Mouse (Mus musculus): ENCODE results near the gene Akt1. TPM values are rescaled to one million over a fixed set of nuclear protein-coding genes. Genes with fewer than 3 reads are reported as not detected.
A peak's percentile ranks its signal among the peaks of the same experiment; 100 is the strongest.

Akt1 gene
- polyA plus RNA-seq, 1 experiment from 2014 or later: 80.0 TPM

DNA sequence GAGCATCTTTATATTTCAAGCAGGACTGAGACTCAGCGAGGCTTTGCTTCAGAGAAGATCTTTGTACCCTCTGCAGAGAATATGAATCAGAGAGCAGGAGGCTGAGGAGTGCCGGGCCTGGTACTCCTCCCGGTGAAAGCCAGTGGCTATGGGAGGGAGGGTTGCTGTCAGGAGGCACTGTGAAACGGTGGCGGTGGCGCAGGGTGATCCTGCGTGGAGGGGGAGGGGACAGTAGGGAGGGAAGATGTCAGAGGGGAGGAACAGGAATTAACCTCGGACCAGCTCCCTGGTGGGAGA lies 32.8 kb upstream of the Akt1 start:
- H3K4me1 ChIP-seq: peaks cover 3% of the 10 kb centered on the region; the same call in 1 of the 2 replicates
- WGBS: 25% methylated on average over 8 of the region's 8 CpGs
- 0 out of 2 replicates have a peak overlapping the region, but pooled peaks have one; percentile 17 for H3K9ac ChIP-seq (replicated peaks)
- H3K36me3 ChIP-seq: no peaks in the 10 kb centered on the region
- H3K4me3 ChIP-seq: no peak overlapping the region
- no peaks in the 10 kb centered on the region for H3K9me3 ChIP-seq
- ATAC-seq (ENCODE audit: low FRiP score, low read depth): peak; percentile 25; the same call in 1 of the 2 replicates
- peaks cover 43% of the 10 kb centered on the region for H3K27me3 ChIP-seq
- no peak overlapping the region for H3K27ac ChIP-seq (replicated peaks)
- peak overlapping the region; percentile 32; the same call in 1 of the 2 replicates for H3K4me2 ChIP-seq (replicated peaks)

DNA sequence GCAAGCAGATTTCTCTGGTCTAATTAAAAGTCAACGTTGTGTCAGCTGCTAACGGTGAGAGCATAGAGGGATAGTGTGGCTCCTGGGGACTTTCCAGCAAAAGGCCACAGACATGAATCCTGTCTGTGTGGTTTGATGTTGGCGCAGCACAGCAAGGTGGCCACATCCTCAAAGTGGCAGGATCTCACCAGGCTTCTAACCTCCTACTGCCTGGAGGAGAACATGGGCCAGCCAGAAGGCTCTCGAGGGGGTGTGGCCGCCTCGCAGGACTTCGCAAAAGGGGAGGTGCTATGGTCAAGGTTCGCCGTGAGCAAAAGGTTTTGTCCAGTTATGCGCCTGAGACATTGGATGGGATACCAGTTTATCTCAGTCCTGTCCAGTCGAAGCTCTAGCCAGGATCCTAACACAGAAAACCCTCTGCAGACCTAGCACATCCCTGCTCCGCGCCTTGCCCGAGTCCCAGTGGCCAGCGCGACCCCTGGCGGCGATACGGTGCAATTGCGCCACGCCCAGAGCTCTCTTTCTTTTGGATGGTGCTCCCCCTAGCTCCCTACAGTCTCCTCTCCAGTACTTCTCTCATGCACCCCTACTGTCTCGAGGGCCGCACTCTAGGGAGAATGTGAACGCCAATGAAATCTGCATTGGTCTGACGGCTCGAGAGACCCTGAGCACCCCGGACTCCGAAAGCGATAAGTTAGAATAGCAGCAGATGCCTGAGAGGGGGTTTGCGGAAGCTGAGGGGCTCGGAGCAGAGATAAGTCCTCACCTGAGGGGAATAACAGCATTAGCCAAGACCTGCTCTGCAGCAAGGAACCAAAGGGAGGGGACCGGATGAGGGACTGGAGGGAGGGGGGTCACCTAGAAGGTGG lies 32.3 kb upstream of the Akt1 start:
- peak; percentile 77 for ATAC-seq (ENCODE audit: low FRiP score, low read depth)
- H3K27me3 ChIP-seq: peaks cover 47% of the 10 kb centered on the region

GRCm38 (mm10) chr12:112702374-112703320 lies 28.0 kb upstream of the Akt1 start:
- peaks cover 12% of the 10 kb centered on the region for H3K4me1 ChIP-seq
- no peak overlapping the region for H3K9ac ChIP-seq (replicated peaks)
- ATAC-seq (ENCODE audit: low FRiP score, low read depth): no peak
- no peak overlapping the region for H3K4me2 ChIP-seq (replicated peaks)
- no peaks in the 10 kb centered on the region for H3K9me3 ChIP-seq
- H3K36me3 ChIP-seq: no peaks in the 10 kb centered on the region
- H3K27me3 ChIP-seq: peaks cover 65% of the 10 kb centered on the region
- no peak overlapping the region for H3K4me3 ChIP-seq
- WGBS: 80% methylated on average over 6 of the region's 6 CpGs
- H3K27ac ChIP-seq (replicated peaks): no peak overlapping the region

More for the DNA sequence above, 32.3 kb upstream of the Akt1 start:
- Histone ChIP-seq H3K4me1 (peaks cover 3% of the 10 kb centered on the region; the same call in 1 of the 2 replicates), H3K4me3 (no peak overlapping the region), H3K9ac (replicated peaks) (0 out of 2 replicates have a peak overlapping the region, but pooled peaks have one; percentile 17), H3K36me3 (no peaks in the 10 kb centered on the region), H3K4me2 (replicated peaks) (peak overlapping the region; percentile 32), H3K9me3 (no peaks in the 10 kb centered on the region), H3K27ac (replicated peaks) (no peak overlapping the region)
- WGBS: 13% methylated on average over 32 of the region's 32 CpGs

- Histone ChIP-seq H3K4me1 (peaks cover 10% of the 10 kb centered on the region; the same call in 1 of the 2 replicates), H3K27ac (replicated peaks) (no peak overlapping the region), H3K4me2 (replicated peaks) (no peak overlapping the region), H3K9me3 (no peaks in the 10 kb centered on the region), H3K27me3 (peaks cover 61% of the 10 kb centered on the region), H3K4me3 (no peak overlapping the region), H3K36me3 (no peaks in the 10 kb centered on the region), H3K9ac (replicated peaks) (0 out of 2 replicates have a peak overlapping the region, but pooled peaks have one; percentile 4)
- ATAC-seq (ENCODE audit: low FRiP score, low read depth): no peak
- WGBS: 17% methylated on average over 15 of the region's 15 CpGs
These were observed 25.8 kb upstream of the Akt1 start for GRCm38 (mm10) chr12:112700522-112700921.

- H3K27me3 ChIP-seq: peaks cover 50% of the 10 kb centered on the region
- H3K9ac ChIP-seq (replicated peaks): no peak overlapping the region
- H3K4me1 ChIP-seq: peaks cover 24% of the 10 kb centered on the region
- no peaks in the 10 kb centered on the region for H3K9me3 ChIP-seq
- H3K4me2 ChIP-seq (replicated peaks): no peak overlapping the region
- no peaks in the 10 kb centered on the region for H3K36me3 ChIP-seq
- H3K4me3 ChIP-seq: no peak overlapping the region
- no peak for ATAC-seq (ENCODE audit: low FRiP score, low read depth)
- 83% methylated on average over 3 of the region's 3 CpGs for WGBS
- H3K27ac ChIP-seq (replicated peaks): no peak overlapping the region
These were observed 22.2 kb upstream of the Akt1 start for GRCm38 (mm10) chr12:112696806-112697425.

DNA sequence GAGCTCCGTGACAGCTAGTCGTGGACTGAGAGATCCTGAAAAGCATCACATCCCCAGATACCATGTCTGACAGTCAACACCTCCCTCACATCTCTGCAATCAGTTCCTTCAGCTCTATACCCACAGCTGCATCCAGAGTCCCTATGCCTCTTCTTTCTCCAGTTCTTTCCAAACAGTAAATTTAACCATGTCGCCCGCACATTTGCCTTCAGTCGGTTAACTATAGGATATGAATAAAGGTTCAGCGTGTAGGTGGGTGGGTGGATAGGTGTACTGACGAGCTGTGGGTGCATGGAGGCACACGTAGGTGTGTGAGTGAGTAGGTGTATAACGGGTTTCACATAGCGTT lies 19.4 kb upstream of the Akt1 start:
- Histone ChIP-seq H3K4me1 (peaks cover 18% of the 10 kb centered on the region), H3K4me3 (peak overlapping the region; percentile 65), H3K9ac (replicated peaks) (peak overlapping the region; percentile 86), H3K9me3 (no peaks in the 10 kb centered on the region), H3K27me3 (peaks cover 26% of the 10 kb centered on the region), H3K27ac (replicated peaks) (peak overlapping the region; percentile 86), H3K4me2 (replicated peaks) (peak overlapping the region; percentile 95), H3K36me3 (no peaks in the 10 kb centered on the region)
- ATAC-seq (ENCODE audit: low FRiP score, low read depth): no peak; the same call in 1 of the 2 replicates
- WGBS: 82% methylated on average over 10 of the region's 10 CpGs

- Histone ChIP-seq H3K4me1 (peaks cover 18% of the 10 kb centered on the region), H3K9ac (replicated peaks) (peak overlapping the region; percentile 86), H3K36me3 (no peaks in the 10 kb centered on the region), H3K27me3 (peaks cover 21% of the 10 kb centered on the region; the same call in 1 of the 2 replicates), H3K9me3 (no peaks in the 10 kb centered on the region), H3K4me3 (peak overlapping the region; percentile 65), H3K4me2 (replicated peaks) (peak overlapping the region; percentile 95), H3K27ac (replicated peaks) (peak overlapping the region; percentile 86)
- WGBS: 3% methylated on average over 54 of the region's 54 CpGs
- peak; percentile 96 for ATAC-seq (ENCODE audit: low FRiP score, low read depth)
These were observed 18.8 kb upstream of the Akt1 start for GRCm38 (mm10) chr12:112693185-112694126.

- H3K9ac ChIP-seq (replicated peaks): no peak overlapping the region
- H3K27me3 ChIP-seq: 0 out of 2 replicates have a peak, but pooled peaks cover 7% of the 10 kb centered on the region
- H3K4me1 ChIP-seq: peaks cover 13% of the 10 kb centered on the region
- no peak for ATAC-seq (ENCODE audit: low FRiP score, low read depth)
- H3K4me3 ChIP-seq: no peak overlapping the region
- no peak overlapping the region for H3K27ac ChIP-seq (replicated peaks)
- 80% methylated on average over 15 of the region's 15 CpGs for WGBS
- no peak overlapping the region for H3K4me2 ChIP-seq (replicated peaks)
- H3K36me3 ChIP-seq: no peaks in the 10 kb centered on the region
- no peaks in the 10 kb centered on the region for H3K9me3 ChIP-seq
These were observed 13.8 kb upstream of the Akt1 start for GRCm38 (mm10) chr12:112688458-112688857.

- H3K27me3 ChIP-seq: peaks cover 53% of the 10 kb centered on the region
- 30% methylated on average over 7 of the region's 7 CpGs for WGBS
- H3K27ac ChIP-seq (replicated peaks): no peak overlapping the region
These were observed 8.7 kb upstream of the Akt1 start for GRCm38 (mm10) chr12:112683351-112683750.

GRCm38 (mm10) chr12:112679027-112679996 lies 4.6 kb upstream of the Akt1 start:
- ATAC-seq (ENCODE audit: low FRiP score, low read depth): peak; percentile 16

More at GRCm38 (mm10) chr12:112683351-112683750, 8.7 kb upstream of the Akt1 start:
- peaks cover 18% of the 10 kb centered on the region for H3K4me1 ChIP-seq
- H3K4me2 ChIP-seq (replicated peaks): no peak overlapping the region
- H3K9me3 ChIP-seq: no peaks in the 10 kb centered on the region
- no peak overlapping the region for H3K4me3 ChIP-seq
- H3K9ac ChIP-seq (replicated peaks): no peak overlapping the region
- H3K36me3 ChIP-seq: no peaks in the 10 kb centered on the region
- no peak for ATAC-seq (ENCODE audit: low FRiP score, low read depth)

More at GRCm38 (mm10) chr12:112679027-112679996, 4.6 kb upstream of the Akt1 start:
- Histone ChIP-seq H3K9ac (replicated peaks) (peak overlapping the region; percentile 69), H3K4me3 (peak overlapping the region; percentile 66), H3K27ac (replicated peaks) (peak overlapping the region; percentile 49; the same call in 1 of the 2 replicates), H3K4me2 (replicated peaks) (peak overlapping the region; percentile 91), H3K9me3 (no peaks in the 10 kb centered on the region), H3K27me3 (peaks cover 71% of the 10 kb centered on the region), H3K4me1 (peaks cover 38% of the 10 kb centered on the region), H3K36me3 (no peaks in the 10 kb centered on the region)
- WGBS: 4% methylated on average over 68 of the region's 87 CpGs
